Mouse (Mus musculus): ENCODE data around the gene Sez6l. TPM values are rescaled to one million over a fixed set of nuclear protein-coding genes. Genes with fewer than 3 reads are reported as not detected.

Gene Sez6l
- total and polyA plus RNA-seq, 3 experiments: 0.11 TPM; not detected in 2

DNA sequence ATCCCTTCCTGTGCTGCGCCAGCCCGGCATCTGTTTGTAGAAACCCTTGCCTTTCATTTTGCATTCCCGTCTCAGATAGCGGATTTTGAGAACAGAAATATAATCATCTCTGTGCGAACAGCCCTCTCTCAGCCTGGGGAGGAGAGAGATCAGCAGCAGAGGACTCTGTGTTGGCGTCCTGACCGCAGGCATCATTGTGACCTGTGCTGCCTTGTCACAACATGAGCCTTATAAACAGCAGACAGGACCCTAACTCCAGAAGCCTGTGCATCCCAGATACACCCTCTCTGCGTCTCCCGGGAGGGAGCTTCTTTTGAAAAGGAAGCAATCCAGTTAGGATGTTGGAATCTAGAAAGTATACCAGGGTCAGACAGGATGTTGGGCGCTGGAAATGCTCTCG, 165.9 kb downstream of the Sez6l start:
- 0 out of 2 replicates have a peak, but pooled peaks cover 3% of the 10 kb centered on the region for H3K27me3 ChIP-seq (ENCODE audit: insufficient read depth, low read length)
- no peak overlapping the region for H3K4me3 ChIP-seq (ENCODE audit: low read depth, low read length)
- DNase-seq (ENCODE audit: low spot score): no peak
- no peak for TF ChIP-seq POLR2AphosphoS5 (IDR thresholded peaks at IDR 0.05; ENCODE audit: insufficient replicate concordance, low read depth, low read length)
- TF ChIP-seq GATA1 (IDR thresholded peaks at IDR 0.05; ENCODE audit: borderline replicate concordance, low read length): no peak
- TF ChIP-seq TAL1 (conservative IDR thresholded peaks at IDR 0.05; ENCODE audit: low read depth, low read length): no peak
- no peak for TF ChIP-seq GATA2 (IDR thresholded peaks at IDR 0.05; ENCODE audit: borderline replicate concordance, low read depth, low read length)
- no peak for TF ChIP-seq CTCF (IDR thresholded peaks at IDR 0.05; ENCODE audit: low read depth, low read length)
- H3K4me1 ChIP-seq (ENCODE audit: insufficient read depth, low read depth, low read length): no peaks in the 10 kb centered on the region
- H3K9me3 ChIP-seq (replicated peaks): peaks cover 5% of the 10 kb centered on the region
- ATAC-seq (ENCODE audit: extremely low read depth, insufficient number of reproducible peaks, low FRiP score, poor library complexity, severe bottlenecking): no peak
- no peaks in the 10 kb centered on the region for H3K36me3 ChIP-seq (replicated peaks)

GRCm38 (mm10) chr5:112409274-112409673, 167.7 kb downstream of the Sez6l start:
- ATAC-seq (ENCODE audit: extremely low read depth, insufficient number of reproducible peaks, low FRiP score, poor library complexity, severe bottlenecking) (no peak), DNase-seq (ENCODE audit: low spot score) (no peak)
- no peaks in the 10 kb centered on the region for H3K36me3 ChIP-seq (replicated peaks)
- 0 out of 2 replicates have a peak, but pooled peaks cover 3% of the 10 kb centered on the region for H3K27me3 ChIP-seq (ENCODE audit: insufficient read depth, low read length)
- H3K4me1 ChIP-seq (ENCODE audit: insufficient read depth, low read depth, low read length): no peaks in the 10 kb centered on the region
- H3K4me3 ChIP-seq (ENCODE audit: low read depth, low read length): no peak overlapping the region
- peaks cover 5% of the 10 kb centered on the region for H3K9me3 ChIP-seq (replicated peaks)
- TF ChIP-seq TAL1 (conservative IDR thresholded peaks at IDR 0.05; ENCODE audit: low read depth, low read length): no peak
- no peak for TF ChIP-seq POLR2AphosphoS5 (IDR thresholded peaks at IDR 0.05; ENCODE audit: insufficient replicate concordance, low read depth, low read length)
- no peak for TF ChIP-seq GATA2 (IDR thresholded peaks at IDR 0.05; ENCODE audit: borderline replicate concordance, low read depth, low read length)
- no peak for TF ChIP-seq CTCF (IDR thresholded peaks at IDR 0.05; ENCODE audit: low read depth, low read length)
- TF ChIP-seq GATA1 (IDR thresholded peaks at IDR 0.05; ENCODE audit: borderline replicate concordance, low read length): no peak

DNA sequence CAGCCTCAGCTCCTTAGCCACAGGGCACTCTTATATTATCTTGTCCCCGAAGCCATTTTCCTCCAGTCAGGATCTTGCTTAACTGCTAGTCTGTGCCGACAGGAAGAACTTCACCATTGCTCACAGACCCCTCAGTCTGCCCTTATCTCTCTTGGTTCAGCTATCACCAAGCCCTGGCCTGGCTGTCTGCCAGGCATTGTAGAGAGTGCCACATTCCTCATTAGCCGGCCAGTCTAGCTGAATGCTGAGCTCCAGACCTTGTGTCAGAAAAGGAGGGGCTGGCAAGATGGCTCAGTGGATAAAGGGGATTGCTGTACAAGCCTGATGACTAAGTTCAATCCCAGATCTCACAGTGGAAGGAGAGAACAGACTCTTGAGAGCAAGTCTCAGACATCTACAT, 171.0 kb downstream of the Sez6l start:
- DNase-seq (ENCODE audit: low spot score) (peak; percentile 39), ATAC-seq (ENCODE audit: extremely low read depth, insufficient number of reproducible peaks, low FRiP score, poor library complexity, severe bottlenecking) (no peak)
- no peaks in the 10 kb centered on the region for H3K4me1 ChIP-seq (ENCODE audit: insufficient read depth, low read depth, low read length)
- TF ChIP-seq GATA1 (IDR thresholded peaks at IDR 0.05; ENCODE audit: borderline replicate concordance, low read length): no peak
- TF ChIP-seq TAL1 (conservative IDR thresholded peaks at IDR 0.05; ENCODE audit: low read depth, low read length): no peak
- TF ChIP-seq GATA2 (IDR thresholded peaks at IDR 0.05; ENCODE audit: borderline replicate concordance, low read depth, low read length): no peak
- 0 out of 2 replicates have a peak, but pooled peaks cover 5% of the 10 kb centered on the region for H3K27me3 ChIP-seq (ENCODE audit: insufficient read depth, low read length)
- no peak overlapping the region for H3K4me3 ChIP-seq (ENCODE audit: low read depth, low read length)
- H3K36me3 ChIP-seq (replicated peaks): no peaks in the 10 kb centered on the region
- H3K9me3 ChIP-seq (replicated peaks): peaks cover 5% of the 10 kb centered on the region

DNA sequence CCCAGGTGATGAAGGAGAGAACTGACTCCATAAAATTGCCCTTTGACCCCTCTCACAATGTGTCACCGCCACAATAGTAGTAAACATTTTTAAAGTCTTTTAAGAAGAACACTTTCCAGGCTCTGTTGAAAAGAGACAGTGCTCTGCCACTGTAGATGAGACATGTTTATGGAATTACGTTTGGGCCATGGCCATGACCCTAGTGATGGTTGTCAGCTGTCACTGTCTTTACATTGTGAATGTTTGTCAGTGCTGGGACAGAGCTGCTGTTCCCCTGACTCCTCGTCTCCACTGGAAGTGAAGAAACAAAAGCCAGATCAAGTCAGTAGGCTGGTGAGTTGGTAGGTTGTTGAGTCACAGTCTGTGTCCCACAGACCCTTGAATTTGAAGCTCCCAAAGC, 174.5 kb downstream of the Sez6l start:
- Histone ChIP-seq H3K4me3 (ENCODE audit: low read depth, low read length) (no peak overlapping the region), H3K9me3 (replicated peaks) (peaks cover 5% of the 10 kb centered on the region), H3K27me3 (ENCODE audit: insufficient read depth, low read length) (0 out of 2 replicates have a peak, but pooled peaks cover 2% of the 10 kb centered on the region), H3K4me1 (ENCODE audit: insufficient read depth, low read depth, low read length) (no peaks in the 10 kb centered on the region), H3K36me3 (replicated peaks) (no peaks in the 10 kb centered on the region)
- no peak for DNase-seq (ENCODE audit: low spot score)
- ATAC-seq (ENCODE audit: extremely low read depth, insufficient number of reproducible peaks, low FRiP score, poor library complexity, severe bottlenecking): no peak
- no peak for TF ChIP-seq GATA2 (IDR thresholded peaks at IDR 0.05; ENCODE audit: borderline replicate concordance, low read depth, low read length)
- TF ChIP-seq POLR2AphosphoS5 (IDR thresholded peaks at IDR 0.05; ENCODE audit: insufficient replicate concordance, low read depth, low read length): no peak
- TF ChIP-seq CTCF (IDR thresholded peaks at IDR 0.05; ENCODE audit: low read depth, low read length): no peak
- TF ChIP-seq TAL1 (conservative IDR thresholded peaks at IDR 0.05; ENCODE audit: low read depth, low read length): no peak
- TF ChIP-seq GATA1 (IDR thresholded peaks at IDR 0.05; ENCODE audit: borderline replicate concordance, low read length): no peak

GRCm38 (mm10) chr5:112399284-112399683, 177.7 kb downstream of the Sez6l start:
- no peak for DNase-seq (ENCODE audit: low spot score)
- Histone ChIP-seq H3K27me3 (ENCODE audit: insufficient read depth, low read length) (peaks cover 6% of the 10 kb centered on the region; the same call in 1 of the 2 replicates), H3K4me3 (ENCODE audit: low read depth, low read length) (no peak overlapping the region), H3K9me3 (replicated peaks) (peaks cover 13% of the 10 kb centered on the region), H3K4me1 (ENCODE audit: insufficient read depth, low read depth, low read length) (no peaks in the 10 kb centered on the region), H3K36me3 (replicated peaks) (no peaks in the 10 kb centered on the region)
- ATAC-seq (ENCODE audit: extremely low read depth, insufficient number of reproducible peaks, low FRiP score, poor library complexity, severe bottlenecking): no peak
- TF ChIP-seq GATA1 (IDR thresholded peaks at IDR 0.05; ENCODE audit: borderline replicate concordance, low read length) (no peak), TAL1 (conservative IDR thresholded peaks at IDR 0.05; ENCODE audit: low read depth, low read length) (no peak)

GRCm38 (mm10) chr5:112396066-112396465, 180.9 kb downstream of the Sez6l start:
- ATAC-seq (ENCODE audit: extremely low read depth, insufficient number of reproducible peaks, low FRiP score, poor library complexity, severe bottlenecking) (no peak), DNase-seq (ENCODE audit: low spot score) (no peak)
- H3K27me3 ChIP-seq (ENCODE audit: insufficient read depth, low read length): peaks cover 6% of the 10 kb centered on the region; the same call in 1 of the 2 replicates
- H3K9me3 ChIP-seq (replicated peaks): peaks cover 16% of the 10 kb centered on the region
- H3K36me3 ChIP-seq (replicated peaks): no peaks in the 10 kb centered on the region
- H3K4me1 ChIP-seq (ENCODE audit: insufficient read depth, low read depth, low read length): no peaks in the 10 kb centered on the region; the same call in 1 of the 2 replicates
- H3K4me3 ChIP-seq (ENCODE audit: low read depth, low read length): no peak overlapping the region
- TF ChIP-seq TAL1 (conservative IDR thresholded peaks at IDR 0.05; ENCODE audit: low read depth, low read length): no peak
- no peak for TF ChIP-seq GATA1 (IDR thresholded peaks at IDR 0.05; ENCODE audit: borderline replicate concordance, low read length)
- TF ChIP-seq GATA2 (IDR thresholded peaks at IDR 0.05; ENCODE audit: borderline replicate concordance, low read depth, low read length): no peak
